Mouse (Mus musculus) gastrocnemius, postnatal 25 days (tissue): ENCODE measurements around the gene Surf4. TPM values are rescaled to one million over a fixed set of nuclear protein-coding genes. Genes with fewer than 3 reads are reported as not detected.
A peak's percentile ranks its signal among the peaks of the same experiment; 100 is the strongest.

Experiments
- DNase-seq: peaks from one replicate; pipeline ENCODE4 v3.0.0; 2022
- total RNA-seq, 2 experiments: library from RNA; stranded (reverse); gene quantifications; 1 replicate in 1 of 2; 2 replicates in 1 of 2; pipeline ENCODE4 v1.2.3; 2021

Gene Surf4
- total RNA-seq, 2 experiments from 2014 or later: 72.8 to 87.1 TPM

DNA sequence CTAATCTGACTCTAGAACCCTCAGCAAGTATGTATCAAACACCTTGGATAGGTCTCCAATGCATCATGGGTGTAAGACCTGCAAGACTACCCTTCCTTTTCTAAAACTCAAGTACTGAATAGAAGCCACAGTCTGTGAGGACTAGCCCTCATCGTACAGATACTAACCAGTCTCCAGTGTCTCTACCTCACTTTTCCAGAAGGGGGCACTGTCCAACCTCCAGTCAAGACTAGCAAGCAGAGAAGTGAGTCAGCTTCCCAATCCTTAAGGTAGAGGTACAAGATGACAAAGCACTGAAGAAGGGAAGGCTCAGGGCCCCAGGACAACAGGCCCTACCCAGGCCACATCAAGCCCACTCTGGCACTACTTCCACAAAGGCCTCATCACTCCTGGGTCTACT is 3.3 kb downstream of the Surf4 start:
- DNase-seq: no peak

DNA sequence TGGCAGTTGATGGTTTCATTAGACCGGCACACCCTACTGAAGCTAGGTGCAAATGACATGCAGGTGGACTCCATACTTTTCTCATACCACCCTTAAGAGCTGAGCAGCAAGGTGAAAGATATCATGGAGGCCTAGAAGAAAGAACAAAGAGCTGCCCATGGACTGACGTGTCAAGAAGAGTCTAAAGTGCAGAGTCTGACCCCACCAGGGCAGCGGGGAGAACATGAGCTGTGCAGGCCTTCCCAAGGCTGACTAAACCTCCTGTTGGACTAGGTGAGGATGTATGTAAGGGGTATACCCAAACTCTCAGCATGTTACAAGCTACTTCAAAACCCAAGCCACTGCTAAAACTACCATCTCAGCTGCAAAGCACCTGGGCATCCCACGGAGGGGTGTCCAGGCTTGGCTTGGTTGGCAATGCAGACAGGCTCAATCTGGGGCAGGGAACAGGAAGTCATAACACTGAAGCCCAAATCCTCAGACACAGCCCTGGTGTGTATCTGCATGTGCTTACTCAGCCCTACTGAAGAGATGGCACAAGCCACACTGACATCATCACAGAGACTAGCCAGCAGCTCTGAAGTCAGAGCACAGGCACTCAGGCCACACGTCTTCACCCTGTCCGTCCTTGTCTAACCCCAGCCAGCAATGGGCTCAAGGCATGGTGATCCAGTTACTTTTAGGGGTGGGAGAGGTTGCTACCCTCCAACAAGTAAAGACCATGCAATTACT is 5.8 kb downstream of the Surf4 start:
- DNase-seq: no peak

DNA sequence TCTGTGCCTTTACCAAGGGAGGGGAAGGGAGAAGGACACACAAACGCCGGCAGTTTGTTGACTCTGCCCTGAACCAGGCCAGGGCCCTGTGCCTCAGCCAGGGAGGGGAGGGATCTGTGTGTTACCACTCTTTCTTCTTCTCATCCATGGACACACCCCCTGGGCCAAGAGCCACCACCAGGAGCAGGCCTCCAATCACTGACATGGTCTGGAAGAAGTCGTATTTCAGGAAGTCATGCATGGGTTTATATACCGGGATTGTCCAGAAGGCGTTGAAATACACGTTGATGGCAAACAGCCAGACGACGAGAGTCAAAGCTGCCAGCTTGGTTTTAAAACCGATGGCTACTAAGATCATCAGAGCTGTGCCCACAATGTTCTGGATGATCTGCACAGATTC is 11.9 kb downstream of the Surf4 start:
- DNase-seq: no peak

DNA sequence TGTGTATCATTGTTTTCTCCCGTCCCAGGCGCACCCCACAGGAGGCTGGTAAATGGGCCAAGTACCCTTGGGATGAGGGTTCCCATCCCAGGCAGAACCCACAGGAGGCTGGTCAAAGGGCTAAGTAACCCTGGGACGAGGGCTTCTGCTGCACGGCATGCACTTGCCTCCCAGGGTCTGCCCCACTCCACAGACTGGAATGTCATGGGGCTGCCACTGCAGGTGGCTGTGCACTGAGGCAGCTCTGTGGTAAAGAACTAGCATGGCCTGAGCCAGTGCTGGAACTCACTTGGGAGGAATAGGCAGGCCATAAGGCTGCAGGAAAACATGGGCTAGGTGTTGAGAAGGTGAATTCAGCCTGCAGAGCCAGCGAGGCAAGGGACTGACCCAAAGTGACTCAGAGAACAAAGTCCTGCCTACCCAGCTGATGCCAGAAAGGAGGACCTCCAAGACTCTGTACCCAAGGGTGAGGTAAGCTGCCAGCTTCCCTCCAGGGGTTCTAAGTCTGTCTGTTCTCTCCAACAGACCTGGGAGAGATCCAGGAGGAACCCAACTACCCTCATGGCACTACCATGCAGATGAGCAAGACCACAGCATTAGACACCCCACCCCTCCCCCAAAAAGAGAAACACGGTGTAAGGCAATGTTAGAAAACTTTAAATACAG is 13.4 kb downstream of the Surf4 start:
- DNase-seq: no peak

DNA sequence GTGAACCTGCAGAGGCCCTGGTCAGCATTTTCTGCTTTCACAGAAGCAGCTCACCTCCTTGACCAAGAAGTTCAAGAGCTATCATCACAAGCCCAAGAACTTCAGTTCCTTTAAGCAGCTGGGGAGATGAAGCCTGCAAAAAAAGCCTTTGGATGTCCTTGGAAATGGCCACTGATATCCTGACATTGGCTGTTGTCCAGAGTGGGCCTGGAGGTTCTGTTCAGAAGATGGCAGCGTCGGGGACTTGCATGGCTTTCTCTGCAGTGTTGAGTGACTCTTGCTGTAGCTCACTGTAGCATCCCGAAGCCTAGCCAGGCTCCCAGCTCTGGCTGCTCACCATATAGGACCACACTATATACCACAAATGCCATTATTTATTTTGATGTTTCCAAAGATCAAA is 14.0 kb downstream of the Surf4 start:
- no peak for DNase-seq

DNA sequence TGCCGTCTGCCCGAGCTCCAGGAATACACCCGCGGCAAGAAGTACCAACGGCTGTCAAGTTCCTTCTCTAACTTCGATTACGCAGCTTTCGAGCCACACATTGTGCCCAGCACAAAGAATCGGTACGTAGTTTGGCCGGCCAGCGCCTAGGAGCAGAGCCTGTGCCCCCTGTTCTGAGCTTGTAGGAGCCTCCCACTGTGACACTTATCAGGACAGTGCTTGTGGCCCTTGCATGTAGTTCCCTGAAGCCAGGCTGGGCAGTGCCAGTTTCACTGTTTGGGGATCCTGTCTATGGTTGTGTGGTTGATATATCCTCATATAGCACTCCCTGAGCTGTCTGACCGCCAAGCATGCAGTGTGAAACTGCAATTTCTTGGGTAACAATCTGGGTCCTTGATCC is 17.0 kb downstream of the Surf4 start:
- DNase-seq: no peak

DNA sequence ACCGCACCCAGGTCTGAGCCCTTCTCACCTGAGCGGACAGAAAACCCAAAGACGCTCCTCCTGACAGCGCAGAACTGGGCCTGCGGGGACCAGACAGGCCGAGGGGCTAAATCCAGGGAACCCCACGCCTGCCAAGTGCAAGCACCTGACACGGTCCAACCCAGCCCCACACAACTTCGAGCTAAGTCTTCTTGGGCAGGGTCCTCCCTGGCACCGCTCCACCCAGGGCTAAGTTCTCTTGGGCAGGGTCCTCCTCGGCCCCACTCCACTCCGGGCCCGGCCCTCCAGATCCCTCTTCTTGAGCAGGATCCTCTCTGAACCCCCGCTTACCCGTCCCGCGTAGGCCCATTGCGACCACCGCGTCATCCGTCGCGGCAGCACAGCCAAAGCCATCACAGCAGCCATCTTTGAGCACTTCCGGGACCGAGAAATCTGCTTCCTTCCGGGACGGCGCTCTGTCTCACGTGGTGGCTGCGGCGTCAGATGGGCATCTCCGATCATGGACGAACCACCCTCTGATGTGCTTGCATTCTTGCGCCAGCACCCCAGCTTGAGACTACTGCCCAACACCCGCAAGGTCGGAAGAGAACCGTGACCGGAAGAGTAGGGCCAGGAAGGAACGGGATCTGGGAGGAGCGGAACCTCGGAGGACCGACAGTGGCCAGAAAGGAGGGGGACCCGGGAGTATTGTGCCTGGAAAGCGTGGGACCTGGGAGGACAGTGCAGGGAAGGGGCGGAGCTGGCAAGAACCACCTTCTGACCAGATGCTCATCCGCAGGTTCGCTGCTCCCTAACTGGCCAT is 17.6 kb downstream of the Surf4 start, which contains the start of the genes Surf2 and Surf1:
Surf2 (plus strand) TSS at position 441 of the 802 bp plus-strand sequence.
Surf1 (minus strand) TSS at position 604 of the 802 bp plus-strand sequence.
- peak; percentile 71 for DNase-seq

DNA sequence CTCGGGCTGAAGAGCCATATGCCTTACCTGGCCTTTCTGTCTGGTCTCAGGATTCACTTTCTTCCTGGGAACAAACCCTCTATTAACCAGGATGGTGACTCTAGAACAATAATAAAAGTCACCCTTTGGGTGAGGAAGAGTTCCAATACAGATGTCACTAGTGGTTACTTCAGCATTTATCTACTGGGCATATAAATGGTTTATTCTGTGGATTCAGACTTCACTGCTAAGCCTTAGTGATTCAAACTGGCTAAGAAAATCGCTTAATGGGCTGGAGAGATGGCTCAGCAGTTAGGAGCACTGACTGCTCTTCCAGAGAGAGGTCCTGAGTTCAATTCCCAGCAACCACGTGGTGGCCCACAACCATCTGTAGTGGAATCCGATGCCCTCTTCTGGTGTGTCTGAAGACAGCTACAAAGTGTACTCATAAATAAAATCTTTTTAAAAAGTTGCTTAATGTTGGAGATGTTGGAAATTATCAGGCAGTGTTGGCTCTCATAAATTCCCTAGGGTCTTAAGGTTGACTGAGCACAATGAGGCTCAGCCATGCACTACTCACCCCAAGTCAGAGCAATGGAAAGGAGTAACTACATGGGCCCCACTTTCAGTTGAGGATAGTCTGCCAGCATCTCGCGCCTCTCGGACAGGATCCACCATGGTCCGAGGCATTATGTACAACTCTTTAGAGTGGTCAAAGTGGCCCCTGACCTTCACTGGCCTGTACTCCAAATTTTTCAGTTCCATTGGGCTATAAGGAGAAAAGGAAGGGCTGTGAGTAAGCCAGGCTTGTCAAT is 19.4 kb downstream of the Surf4 start:
- DNase-seq: no peak

DNA sequence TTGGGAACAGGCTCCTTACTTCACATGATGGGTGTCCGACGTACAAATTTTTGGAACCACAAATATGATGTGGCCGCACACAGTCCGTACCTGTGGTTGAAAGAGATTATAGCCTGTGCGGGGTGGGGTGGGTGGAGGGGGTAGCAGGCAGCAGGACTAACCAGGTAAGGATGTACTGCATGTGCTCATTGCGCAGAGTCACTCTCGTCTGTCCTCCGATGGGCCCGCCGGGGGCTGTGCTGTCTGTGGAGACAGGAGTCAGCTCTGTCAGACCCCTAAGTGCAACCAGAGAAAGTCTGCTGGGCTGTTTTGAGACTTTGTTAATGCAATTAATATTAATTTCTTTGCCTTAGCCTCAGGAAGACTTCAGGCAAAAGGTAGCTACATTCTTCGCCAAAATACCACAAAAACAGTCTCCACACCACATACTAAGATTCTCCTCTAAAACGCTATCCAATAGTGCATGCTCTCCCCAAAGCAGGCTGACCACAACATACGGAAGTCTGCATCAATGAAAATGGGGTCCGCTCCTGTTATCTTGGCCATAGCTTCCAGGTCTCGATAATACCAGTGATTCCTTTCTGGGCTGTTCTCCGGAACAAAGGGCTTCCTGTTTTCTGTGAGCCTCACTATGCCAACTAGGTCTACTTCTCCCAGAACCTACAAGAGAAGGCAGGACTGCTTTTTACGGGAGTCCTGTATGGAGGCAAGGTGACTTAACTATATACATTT is 20.1 kb downstream of the Surf4 start:
- DNase-seq: no peak

DNA sequence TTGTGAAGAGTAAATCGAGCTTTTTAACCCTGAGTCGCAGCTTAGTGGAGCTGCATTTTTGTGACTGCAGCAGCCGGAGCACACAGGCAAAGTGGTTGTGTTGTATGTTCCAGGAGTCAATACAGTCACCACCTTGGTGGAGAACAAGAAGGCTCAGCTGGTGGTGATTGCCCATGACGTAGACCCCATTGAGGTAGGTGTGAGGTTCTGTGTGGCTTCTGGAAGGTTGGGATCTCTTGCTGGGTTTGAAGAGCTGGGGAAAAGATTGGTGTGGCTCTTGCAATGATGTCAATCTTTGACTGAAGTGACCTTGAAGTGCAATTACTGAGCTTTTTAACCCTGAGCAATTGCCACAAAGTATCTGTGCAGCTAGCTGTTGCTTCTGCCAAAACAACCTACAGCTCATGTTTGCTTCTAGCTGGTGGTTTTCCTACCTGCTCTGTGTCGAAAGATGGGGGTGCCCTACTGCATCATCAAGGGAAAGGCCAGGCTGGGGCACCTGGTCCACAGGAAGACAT is 21.4 kb downstream of the Surf4 start:
- no peak for DNase-seq

DNA sequence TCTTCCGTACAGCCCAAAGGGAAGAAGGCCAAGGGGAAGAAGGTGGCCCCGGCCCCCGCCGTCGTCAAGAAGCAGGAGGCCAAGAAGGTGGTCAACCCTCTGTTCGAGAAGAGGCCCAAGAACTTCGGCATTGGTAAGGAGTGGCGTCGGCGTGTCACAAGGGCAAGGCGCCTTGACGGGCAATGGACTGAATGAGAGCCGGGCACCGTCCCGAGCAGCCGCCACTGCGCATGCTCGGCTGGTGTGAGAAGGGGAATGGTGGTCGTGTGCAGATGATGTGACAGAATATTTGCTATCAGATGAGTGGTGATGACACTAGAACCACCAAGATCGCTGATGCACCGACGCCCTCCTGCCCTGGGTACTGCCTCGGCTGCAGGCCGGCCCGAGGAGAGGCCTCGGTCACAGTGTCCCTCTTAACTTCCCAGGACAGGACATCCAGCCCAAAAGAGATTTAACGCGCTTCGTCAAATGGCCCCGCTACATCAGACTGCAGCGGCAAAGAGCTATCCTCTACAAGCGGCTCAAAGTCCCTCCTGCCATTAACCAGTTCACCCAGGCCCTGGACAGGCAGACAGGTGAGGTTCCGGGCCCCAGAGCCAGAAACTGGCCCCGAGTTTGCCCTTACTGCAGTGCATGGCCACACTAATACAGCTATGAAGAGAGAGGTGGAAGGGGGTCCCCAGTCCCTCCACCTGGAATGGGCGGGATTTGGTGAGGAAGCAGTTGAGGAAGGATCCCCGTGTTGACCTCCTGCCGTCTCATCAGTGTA is 22.5 kb downstream of the Surf4 start:
- no peak for DNase-seq

DNA sequence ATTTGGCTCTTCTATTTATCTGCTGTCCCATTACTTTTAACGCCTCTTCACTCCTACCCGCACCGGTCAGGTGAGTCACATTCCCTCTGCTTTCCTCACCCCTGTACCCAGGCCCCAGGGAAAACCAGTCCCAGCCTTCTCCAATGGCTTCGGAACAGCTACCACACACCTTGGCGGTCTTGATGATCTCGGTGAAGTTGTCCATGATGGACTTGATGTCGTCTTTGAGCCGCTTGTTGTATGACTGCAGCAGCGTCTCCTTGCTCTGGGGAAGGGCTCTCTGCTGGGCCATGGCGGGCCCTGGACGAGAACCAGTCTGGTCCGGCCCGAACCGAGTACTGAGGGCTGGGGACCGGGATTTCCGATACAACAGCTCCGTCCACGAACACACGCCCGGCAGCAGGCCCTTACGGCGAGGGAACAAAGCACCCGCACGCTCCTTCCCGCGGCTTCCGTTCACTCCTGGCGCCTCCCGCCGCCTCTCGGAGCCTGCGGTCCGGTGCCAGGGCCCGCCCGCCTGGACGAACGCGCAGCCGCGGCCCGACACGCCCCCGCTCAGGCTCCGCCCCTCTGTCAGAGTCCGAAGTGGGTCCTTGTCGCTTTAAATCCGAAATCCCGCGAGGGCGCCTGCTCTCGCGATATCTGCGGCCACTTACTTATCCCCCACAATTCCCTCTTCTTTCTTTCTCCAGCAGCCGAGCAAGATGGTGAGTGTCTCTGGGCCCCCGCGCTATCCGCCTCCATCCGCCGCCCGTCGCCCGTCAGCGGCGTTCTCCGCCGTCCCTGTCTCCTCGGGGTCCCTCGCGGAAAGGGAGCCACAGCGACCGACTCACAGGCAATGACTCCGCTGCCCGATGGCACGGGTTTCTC is 23.4 kb downstream of the Surf4 start, which contains the start of the genes Med22 and Rpl7a:
Med22 (minus strand) TSS at position 554 of the 870 bp plus-strand sequence.
Rpl7a (plus strand) TSS at position 641 of the 870 bp plus-strand sequence.
- peak; percentile 99 for DNase-seq

DNA sequence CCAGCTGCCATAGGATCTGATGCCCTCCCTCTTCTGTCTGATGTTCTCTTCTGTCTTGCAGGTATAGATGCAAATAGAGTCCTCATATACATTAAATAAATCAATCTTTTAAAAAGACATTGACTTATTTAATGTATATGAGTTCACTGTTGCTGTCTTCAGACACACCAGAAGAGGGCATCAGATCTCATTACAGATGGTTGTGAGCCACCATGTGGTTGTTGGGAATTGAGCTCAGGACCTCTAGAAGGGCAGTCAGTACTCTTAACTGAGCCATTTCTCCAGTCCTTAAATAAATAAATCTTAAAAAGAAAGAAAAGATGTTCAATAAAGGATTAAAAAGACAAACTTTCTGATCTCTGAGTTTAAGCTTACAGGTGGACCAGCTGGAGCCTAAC is 24.3 kb downstream of the Surf4 start:
- no peak for DNase-seq

DNA sequence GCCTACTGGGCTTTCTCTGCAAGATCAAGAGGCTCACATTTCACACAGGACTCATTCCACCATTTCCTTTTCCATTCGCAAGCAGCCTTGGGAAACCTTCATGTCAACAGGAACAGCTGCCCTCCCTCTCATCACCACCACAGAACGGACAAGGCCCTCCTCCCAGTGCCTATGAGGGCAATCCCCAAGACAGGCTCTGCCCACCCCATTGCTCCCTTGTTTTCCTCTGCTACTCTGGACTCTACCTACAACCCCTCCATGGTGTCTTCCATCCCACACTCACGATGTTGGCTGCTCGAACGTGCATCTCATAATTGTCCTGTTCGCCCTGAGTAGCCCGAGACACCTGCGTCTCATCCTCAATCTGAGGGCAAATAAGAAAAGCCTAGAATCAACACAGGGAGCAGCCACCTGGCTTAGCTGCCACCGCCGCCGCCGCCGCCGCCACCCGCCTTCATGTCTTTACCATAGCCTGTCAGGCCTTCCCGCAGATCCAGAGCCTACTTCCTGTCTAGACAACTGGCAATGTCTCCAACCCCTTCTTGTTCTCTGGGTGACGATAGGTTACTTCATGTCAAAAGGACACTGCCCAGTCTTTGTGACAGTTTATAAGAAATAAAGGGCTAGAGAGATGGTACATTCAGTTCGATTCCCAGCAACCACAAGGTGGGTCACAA is 24.9 kb downstream of the Surf4 start:
- no peak for DNase-seq

DNA sequence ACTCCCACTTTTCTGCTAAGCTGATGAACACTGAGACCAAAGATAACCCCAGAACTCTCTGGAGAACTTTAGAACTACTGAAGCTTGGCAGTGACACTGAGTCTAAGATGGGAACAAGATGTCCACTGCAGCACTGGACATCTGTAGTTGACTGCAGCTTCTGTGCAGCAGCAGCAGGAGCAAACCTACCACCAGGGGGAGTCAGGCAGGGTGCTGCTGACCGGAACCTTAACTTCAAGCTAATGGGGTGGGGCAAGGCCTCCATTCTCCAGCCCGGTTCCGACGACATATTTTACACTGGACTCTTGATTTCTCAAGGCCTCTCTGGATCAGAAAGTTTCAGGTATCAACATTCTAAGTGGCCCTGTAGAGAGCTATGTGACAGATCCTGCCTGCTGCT is 26.6 kb downstream of the Surf4 start:
- no peak for DNase-seq

DNA sequence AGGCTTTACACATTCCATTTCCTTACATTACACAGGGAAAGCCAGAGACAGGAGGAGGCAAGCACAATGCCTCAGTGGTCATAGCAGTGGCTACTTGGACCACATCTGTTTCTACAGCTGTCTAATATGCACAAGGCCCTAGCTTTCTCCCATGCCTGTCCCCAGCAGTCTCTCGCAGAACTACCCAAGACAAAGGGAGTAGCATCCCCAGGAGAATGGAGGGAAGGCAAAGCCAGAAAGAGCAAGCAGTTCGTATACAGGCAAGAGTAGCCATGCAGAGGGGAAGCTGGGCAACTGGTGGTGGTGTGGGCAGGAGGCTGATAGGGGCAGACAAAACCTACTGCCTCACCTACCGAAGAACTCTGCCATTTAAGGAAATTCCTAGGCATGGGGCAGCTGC is 27.3 kb downstream of the Surf4 start:
- DNase-seq: no peak

DNA sequence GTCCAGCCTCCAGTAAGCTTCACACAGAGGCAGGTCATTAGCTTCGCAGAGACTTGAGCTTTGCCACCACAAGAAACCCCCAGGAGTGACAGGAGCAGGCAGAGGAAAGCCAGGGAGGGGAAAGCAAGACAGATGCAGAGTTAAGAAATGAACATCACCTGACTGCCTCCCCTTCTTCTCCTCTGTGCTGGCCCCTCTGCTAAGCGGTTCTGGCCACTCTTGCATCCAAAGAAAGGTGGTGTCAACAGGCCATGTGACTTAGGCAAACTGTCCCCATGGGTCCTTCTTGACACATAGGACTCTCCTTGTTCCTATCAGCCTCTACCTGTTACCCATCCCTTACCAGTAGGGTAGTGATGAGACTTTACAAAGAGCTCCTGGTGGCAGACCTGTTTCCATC is 27.8 kb downstream of the Surf4 start:
- DNase-seq: no peak

DNA sequence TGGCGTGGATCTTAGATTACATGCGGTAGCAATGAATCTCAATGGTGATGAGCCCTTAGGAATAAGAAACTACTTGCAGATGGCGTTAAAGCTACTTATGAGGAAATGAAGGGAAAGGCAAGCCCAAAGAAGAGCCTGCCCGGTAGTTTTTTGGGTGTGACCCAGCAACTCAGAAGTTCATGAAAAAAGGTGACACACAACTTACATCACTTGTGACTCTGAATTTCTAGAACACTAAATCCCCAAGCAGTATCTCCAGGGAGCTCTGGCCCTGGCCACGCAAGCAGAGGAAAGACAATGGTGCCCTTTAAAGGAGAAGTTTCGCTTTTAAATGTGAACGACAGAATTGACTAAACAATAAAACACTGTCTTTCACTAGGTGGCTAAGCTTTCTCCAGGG is 30.4 kb downstream of the Surf4 start:
- DNase-seq: no peak
